Mouse (Mus musculus) midbrain, embryonic 11.5 days (tissue): ENCODE measurements around the gene Kmt2b. TPM values are rescaled to one million over a fixed set of nuclear protein-coding genes. Genes with fewer than 3 reads are reported as not detected.

ENCODE experiments used
- ATAC-seq: fragments of 200-750 bp; cut with Nextera tagmentation; 2 replicates; pipeline ENCODE4 v1.8.0; 2017; ENCODE audit warnings: moderate TSS enrichment, moderate library complexity; ENCODE audit not compliant: low FRiP score
- DNase-seq: peaks from one replicate; pipeline ENCODE4 v3.0.0; 2015; ENCODE audit warnings: low spot score; ENCODE audit errors: missing footprints
- H3K27ac ChIP-seq: fragments of 300-500 bp; sonication (generic); 2 replicates; pipeline ENCODE4 v1.5.1; 2014; ENCODE audit warnings: low read depth, low read length
- H3K27me3 ChIP-seq: fragments of 300-500 bp; sonication (generic); 2 replicates; pipeline ENCODE4 v1.6.1; 2014; ENCODE audit warnings: mild to moderate bottlenecking, low read length, moderate library complexity, mixed read lengths; ENCODE audit not compliant: control insufficient read depth, insufficient read depth
- H3K36me3 ChIP-seq: fragments of 300-500 bp; sonication (generic); 2 replicates; pipeline ENCODE4 v1.6.1; 2014; ENCODE audit warnings: mild to moderate bottlenecking, low read length, moderate library complexity, mixed read lengths; ENCODE audit not compliant: control insufficient read depth, insufficient read depth
- H3K4me1 ChIP-seq: fragments of 300-500 bp; sonication (generic); 2 replicates; pipeline ENCODE4 v1.6.1; 2014; ENCODE audit warnings: low read length; ENCODE audit not compliant: control insufficient read depth, insufficient read depth
- H3K4me2 ChIP-seq: fragments of 300-500 bp; sonication (generic); 2 replicates; pipeline ENCODE4 v1.6.1; 2014; ENCODE audit warnings: mild to moderate bottlenecking, moderate library complexity
- H3K4me3 ChIP-seq: fragments of 300-500 bp; sonication (generic); 2 replicates; pipeline ENCODE4 v1.5.1; 2014; ENCODE audit warnings: low read depth, low read length
- H3K9ac ChIP-seq: fragments of 300-500 bp; sonication (generic); 2 replicates; pipeline ENCODE4 v1.6.1; 2014; ENCODE audit warnings: low read length
- H3K9me3 ChIP-seq: fragments of 300-500 bp; sonication (generic); 2 replicates; pipeline ENCODE4 v1.6.1; 2016; ENCODE audit warnings: low read length; ENCODE audit not compliant: control insufficient read depth
- WGBS: fragments of 180-500 bp; shearing (Covaris S2); extraction: QIAGEN DNeasy Blood & Tissue Kit; methylation state at CpG from one replicate; pipeline ENCODE4 v1.1.7; 2014; 5-methylcytosine and 5-hydroxymethylcytosine counted together
- polyA plus RNA-seq: library from polyadenylated mRNA; unstranded; fragments of >200 nt; fragmentation: Nextera tagmentation; extraction: Ambion mirVana; gene quantifications from 2 replicates; pipeline ENCODE4 v1.2.1, GENCODE M21; 2014

Gene Kmt2b
- polyA plus RNA-seq, 1 experiment from 2014 or later: 10.7 TPM

DNA sequence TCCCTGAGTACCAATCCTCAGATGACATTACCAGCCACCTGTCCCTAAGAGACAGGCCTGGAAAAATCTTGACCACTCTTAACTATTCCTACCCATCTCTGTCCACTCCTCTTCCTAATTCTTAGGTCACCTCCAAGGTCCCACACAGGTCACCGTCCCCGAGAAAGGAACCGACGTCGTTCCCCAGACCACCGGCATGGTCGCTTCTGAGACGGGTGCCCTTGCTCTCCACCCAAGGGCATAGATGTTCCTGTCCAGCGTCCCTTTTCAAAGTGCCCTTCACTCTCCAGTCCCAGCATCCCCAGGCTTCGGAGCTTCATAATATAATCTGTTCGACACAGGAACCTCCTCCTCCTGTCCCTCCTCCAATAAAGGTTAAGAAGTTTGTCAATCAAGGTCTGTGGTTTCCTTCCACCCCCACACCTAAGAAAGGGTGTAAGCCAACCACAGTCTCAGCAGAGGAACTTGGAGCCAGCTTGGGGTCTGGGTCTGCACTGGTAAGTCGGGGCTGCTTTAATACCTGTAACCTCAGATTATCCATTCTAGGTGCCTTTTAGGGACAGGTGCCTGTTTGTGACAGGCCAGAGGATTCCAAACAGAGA, 23.5 kb downstream of the Kmt2b start, which contains the start of gene Igflr1:
Gene Igflr1, plus strand, starts transcription at position 458 of the 602 bp plus-strand sequence.
- Histone ChIP-seq H3K36me3 (peaks cover 23% of the 10 kb centered on the region), H3K4me2 (no peak within 1 kb of the TSS), H3K27ac (no peak within 1 kb of the TSS), H3K4me3 (no peak within 1 kb of the TSS), H3K9me3 (no peaks in the 10 kb centered on the region), H3K27me3 (no peaks in the 10 kb centered on the region), H3K4me1 (peaks cover 8% of the 10 kb centered on the region), H3K9ac (no peak within 1 kb of the TSS)
- WGBS: 95% methylated on average over 12 of the region's 12 CpGs
- DNase-seq (no peak), ATAC-seq (no peak)

DNA sequence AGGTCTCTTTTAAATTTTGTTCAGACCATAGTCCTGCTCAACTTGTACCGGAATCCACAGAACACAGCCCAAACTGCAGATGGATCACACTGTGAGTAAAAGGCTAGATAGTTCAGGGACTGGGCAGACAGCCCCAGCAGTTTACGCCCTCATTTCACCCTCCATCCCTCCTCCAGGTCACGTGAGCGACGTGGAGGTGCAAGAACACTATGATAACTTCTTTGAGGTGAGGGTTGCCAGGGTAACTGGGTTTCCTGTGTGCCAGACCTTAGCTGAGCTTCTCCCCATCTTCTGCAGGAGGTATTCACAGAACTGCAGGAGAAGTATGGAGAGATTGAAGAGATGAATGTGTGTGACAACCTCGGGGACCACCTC, 24.6 kb downstream of the Kmt2b start:
- no peak for DNase-seq
- peak overlapping the region; percentile 89 for H3K9ac ChIP-seq
- H3K36me3 ChIP-seq: peaks cover 12% of the 10 kb centered on the region
- no peaks in the 10 kb centered on the region for H3K9me3 ChIP-seq
- H3K4me2 ChIP-seq: peak overlapping the region; percentile 75
- 26% methylated on average over 6 of the region's 6 CpGs for WGBS
- H3K4me3 ChIP-seq: peak overlapping the region; percentile 87
- H3K27me3 ChIP-seq: no peaks in the 10 kb centered on the region
- no peak; the same call in 1 of the 2 replicates for ATAC-seq
- no peak overlapping the region for H3K27ac ChIP-seq
- peaks cover 13% of the 10 kb centered on the region for H3K4me1 ChIP-seq

DNA sequence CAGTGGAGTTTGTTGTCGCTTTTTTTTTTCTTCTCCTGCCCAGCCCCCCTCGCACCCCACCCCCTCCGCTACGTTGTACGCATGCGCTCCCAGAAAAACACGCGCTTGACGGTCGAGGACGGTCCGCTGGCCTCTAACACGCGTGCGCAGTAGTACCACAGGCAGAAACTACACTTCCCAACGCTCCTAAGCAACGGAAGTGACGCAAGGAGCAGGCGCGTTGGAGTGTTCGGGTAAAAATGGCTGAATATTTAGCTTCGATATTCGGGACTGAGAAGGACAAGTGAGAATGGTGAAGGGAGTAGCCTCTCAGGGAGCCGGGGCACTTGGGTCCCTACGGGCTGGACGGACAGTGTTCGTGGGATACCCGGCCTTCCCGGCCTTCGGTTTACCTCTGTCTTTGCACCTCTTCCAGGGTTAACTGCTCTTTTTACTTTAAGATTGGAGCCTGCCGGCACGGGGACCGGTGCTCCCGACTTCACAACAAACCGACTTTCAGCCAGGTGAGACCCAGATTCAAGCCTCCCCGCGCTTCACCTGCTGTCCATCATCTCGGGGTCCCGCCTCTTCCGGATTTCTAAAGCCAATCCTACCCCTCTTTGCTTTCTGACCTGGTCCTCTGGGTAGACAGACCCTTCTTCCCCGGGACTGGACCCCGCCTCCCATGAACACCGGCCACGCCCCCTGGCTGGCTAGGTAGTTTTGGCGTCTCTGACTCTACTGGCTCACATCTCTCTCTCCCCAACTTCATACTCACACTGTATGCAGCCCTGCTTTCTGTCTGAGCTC, 25.2 kb downstream of the Kmt2b start, which contains the start of the genes U2af1l4, Gm49396 and Psenen:
Gene U2af1l4, plus strand, starts transcription at position 185 of the 789 bp plus-strand sequence.
Gene Gm49396, plus strand, starts transcription at position 228 of the 789 bp plus-strand sequence.
Gene Psenen, minus strand, starts transcription at position 511 of the 789 bp plus-strand sequence.
- H3K4me2 ChIP-seq: peak within 1 kb of the TSS; percentile 75
- H3K27me3 ChIP-seq: no peaks in the 10 kb centered on the region
- H3K27ac ChIP-seq: peak within 1 kb of the TSS; percentile 87
- H3K4me1 ChIP-seq: peaks cover 17% of the 10 kb centered on the region
- H3K9me3 ChIP-seq: no peaks in the 10 kb centered on the region
- peak within 1 kb of the TSS; percentile 87 for H3K4me3 ChIP-seq
- ATAC-seq (peak; percentile 87), DNase-seq (peak; percentile 99)
- peaks cover 7% of the 10 kb centered on the region; the same call in 1 of the 2 replicates for H3K36me3 ChIP-seq
- under 1% methylated on average over 44 of the region's 45 CpGs for WGBS
- H3K9ac ChIP-seq: peak within 1 kb of the TSS; percentile 89

DNA sequence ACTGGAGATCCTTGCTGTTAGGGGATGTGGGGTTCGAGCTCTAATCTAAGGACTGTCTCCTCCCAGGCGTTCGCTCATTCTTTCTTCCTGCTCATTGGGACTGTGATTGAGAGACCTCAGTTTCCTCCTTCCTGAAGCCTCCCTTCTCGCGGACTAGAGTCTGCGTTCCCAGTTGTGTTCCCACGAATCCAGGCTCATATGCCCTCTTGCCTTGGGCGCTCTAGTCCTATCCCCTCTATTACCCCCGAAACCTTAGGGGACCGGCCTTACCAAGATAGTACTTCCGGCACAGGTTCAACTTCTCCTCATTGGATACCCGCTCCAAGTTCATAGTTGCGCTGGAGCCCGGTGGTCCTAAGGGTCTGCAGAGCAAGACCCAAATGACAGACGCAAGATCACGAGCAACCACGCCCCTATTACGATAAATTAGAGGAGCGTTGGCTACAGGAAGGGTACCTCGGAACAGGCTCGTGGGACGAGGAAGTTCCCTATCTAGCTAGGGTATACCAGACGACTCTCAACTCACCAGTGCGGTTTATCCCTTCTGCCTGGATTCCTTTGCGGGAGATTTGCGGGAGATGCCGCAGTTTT, 25.9 kb downstream of the Kmt2b start:
- whole genome bisulfite sequencing: 3% methylated on average over 27 of the region's 27 CpGs
- no peaks in the 10 kb centered on the region for H3K27me3 ChIP-seq
- H3K9me3 ChIP-seq: no peaks in the 10 kb centered on the region
- H3K4me3 ChIP-seq: peak overlapping the region; percentile 87
- H3K9ac ChIP-seq: peak overlapping the region; percentile 71
- H3K36me3 ChIP-seq: peaks cover 7% of the 10 kb centered on the region; the same call in 1 of the 2 replicates
- peak overlapping the region; percentile 75 for H3K4me2 ChIP-seq
- H3K4me1 ChIP-seq: peaks cover 17% of the 10 kb centered on the region
- peak; percentile 3; the same call in 1 of the 2 replicates for ATAC-seq
- H3K27ac ChIP-seq: peak overlapping the region; percentile 14; the same call in 1 of the 2 replicates
- DNase-seq: peak; percentile 87

DNA sequence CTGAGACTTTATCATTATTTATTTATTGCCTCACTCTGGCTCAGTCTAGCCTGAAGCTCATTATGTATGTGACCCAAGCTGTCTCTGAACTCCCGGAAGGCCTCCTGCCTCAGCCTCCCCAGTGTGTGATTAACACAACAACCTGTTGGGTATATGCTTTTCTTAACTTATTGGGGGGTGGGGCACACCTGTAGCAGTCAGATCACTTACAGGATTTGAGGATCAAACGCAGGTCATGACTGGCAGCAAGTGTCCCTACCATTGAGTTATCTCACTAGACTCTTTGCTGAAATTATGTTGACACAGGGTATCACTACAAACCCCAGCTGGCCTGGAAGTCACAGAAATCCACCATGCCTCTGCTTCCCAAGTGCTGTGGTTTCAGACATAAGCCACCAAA, 28.2 kb downstream of the Kmt2b start:
- DNase-seq (no peak), ATAC-seq (no peak)
- WGBS: 70% methylated on average over 2 of the region's 2 CpGs
- peak overlapping the region; percentile 36; the same call in 1 of the 2 replicates for H3K9ac ChIP-seq
- peaks cover 17% of the 10 kb centered on the region for H3K4me1 ChIP-seq
- no peak overlapping the region; the same call in 1 of the 2 replicates for H3K4me2 ChIP-seq
- no peaks in the 10 kb centered on the region for H3K9me3 ChIP-seq
- no peak overlapping the region for H3K27ac ChIP-seq
- H3K4me3 ChIP-seq: no peak overlapping the region
- no peaks in the 10 kb centered on the region for H3K27me3 ChIP-seq
- peaks cover 12% of the 10 kb centered on the region; the same call in 1 of the 2 replicates for H3K36me3 ChIP-seq

DNA sequence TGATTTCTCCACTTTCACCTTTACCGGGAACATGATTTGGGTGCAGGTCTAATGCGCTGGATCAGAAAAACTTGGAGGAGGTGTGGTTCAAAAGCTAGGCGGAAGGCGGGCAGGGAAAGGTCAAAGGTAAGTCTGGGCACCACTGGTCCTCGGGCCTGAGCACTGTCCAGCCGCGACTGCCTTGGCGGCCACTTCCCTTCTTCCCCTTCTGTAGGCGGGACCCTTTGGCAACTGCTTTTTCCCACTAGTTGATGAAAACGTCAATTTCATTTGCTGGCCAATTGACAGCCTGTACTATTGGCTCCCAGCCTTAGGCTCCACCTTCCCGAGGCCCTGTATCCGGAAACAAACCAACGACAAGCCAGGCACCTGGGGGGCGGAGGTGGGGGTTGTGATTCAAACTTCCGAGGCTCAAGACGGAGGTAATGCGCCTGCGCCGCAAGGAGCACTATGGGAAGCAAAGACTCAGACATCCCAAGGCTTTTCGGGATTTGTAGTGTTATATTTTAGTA, 29.0 kb downstream of the Kmt2b start, which contains the start of gene Lin37:
Gene Lin37, minus strand, starts transcription at position 396 of the 512 bp plus-strand sequence.
- DNase-seq: peak; percentile 97
- no peak within 1 kb of the TSS for H3K27ac ChIP-seq
- peak within 1 kb of the TSS; percentile 97 for H3K4me2 ChIP-seq
- peaks cover 17% of the 10 kb centered on the region for H3K4me1 ChIP-seq
- peaks cover 14% of the 10 kb centered on the region; the same call in 1 of the 2 replicates for H3K36me3 ChIP-seq
- peak within 1 kb of the TSS; percentile 49 for H3K4me3 ChIP-seq
- under 1% methylated on average over 20 of the region's 20 CpGs for WGBS
- no peaks in the 10 kb centered on the region for H3K9me3 ChIP-seq
- H3K27me3 ChIP-seq: no peaks in the 10 kb centered on the region
- ATAC-seq: peak; percentile 89
- H3K9ac ChIP-seq: peak within 1 kb of the TSS; percentile 73

DNA sequence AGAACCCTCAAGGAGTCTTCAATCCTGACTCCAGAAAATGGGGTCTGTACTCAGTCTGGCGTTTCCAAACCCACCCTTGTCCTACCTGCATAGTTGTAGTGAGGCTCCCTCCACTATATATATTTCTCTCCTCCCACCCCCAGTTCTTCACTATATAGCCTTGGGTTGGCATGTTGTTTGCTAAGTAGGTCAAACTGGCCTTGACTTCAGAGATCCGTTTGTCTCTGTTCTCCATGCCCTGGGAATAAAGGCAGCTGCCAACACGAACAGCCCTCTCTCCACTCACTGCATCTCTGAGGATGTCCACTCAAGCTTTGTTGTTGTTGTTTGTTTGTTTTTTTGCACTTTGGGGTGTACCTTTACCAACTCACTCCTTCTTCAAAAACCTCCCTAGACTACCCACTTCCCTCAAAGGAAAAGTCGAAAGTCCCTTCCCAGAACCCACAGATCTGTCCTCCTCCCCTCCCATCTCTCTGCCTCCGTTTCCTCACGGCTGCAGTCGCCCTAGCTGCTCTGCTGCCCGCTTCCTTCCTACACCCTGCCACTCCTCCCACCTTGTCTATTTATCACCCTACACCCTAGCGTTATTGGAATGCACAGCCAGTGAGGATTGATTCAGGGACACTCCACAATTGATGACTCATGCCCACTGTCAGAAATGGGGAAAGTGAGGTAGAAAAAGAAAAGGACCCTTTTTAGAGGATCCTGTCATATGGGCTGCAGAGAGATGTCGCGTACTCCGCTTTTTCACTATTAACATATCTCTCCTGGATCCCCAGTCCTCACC, 29.7 kb downstream of the Kmt2b start:
- ATAC-seq (no peak), DNase-seq (no peak)
- Histone ChIP-seq H3K9ac (peak overlapping the region; percentile 73), H3K9me3 (no peaks in the 10 kb centered on the region), H3K36me3 (peaks cover 14% of the 10 kb centered on the region; the same call in 1 of the 2 replicates), H3K27ac (no peak overlapping the region), H3K4me1 (peaks cover 15% of the 10 kb centered on the region), H3K4me2 (peak overlapping the region; percentile 97), H3K4me3 (peak overlapping the region; percentile 49), H3K27me3 (no peaks in the 10 kb centered on the region)
- 19% methylated on average over 12 of the region's 12 CpGs for WGBS

DNA sequence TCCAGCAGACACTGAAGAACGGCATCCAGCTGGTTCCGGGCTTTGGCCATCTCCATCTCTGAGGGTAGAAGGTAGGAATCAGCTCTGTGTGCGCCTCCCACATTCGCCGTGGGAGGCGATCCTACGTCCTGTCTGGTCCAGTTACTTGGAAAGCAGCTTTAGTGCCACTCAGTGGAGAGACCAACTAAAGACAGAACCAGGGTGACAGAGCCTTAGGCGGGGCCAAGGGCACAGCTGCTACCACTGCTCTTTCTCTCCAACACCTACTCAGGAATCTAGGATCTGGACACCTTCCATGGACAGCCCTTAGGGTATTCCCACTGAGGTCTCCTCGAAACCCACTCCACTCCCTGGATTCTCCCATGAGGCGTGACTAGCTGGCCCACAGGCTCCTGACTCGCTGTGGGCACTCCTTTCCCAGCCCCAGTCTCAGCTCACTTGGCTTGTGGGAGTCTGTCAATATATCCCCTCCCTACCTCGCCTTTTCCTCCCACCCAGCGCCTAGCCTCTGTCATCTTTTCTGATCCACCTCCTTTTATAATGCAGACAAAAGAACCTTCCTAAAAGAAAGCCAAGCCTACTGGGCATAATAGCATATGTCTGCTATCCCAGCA, 30.5 kb downstream of the Kmt2b start:
- Histone ChIP-seq H3K9ac (no peak overlapping the region), H3K4me3 (no peak overlapping the region), H3K4me2 (no peak overlapping the region; the same call in 1 of the 2 replicates), H3K27me3 (no peaks in the 10 kb centered on the region), H3K9me3 (no peaks in the 10 kb centered on the region), H3K36me3 (peaks cover 14% of the 10 kb centered on the region; the same call in 1 of the 2 replicates), H3K4me1 (peaks cover 19% of the 10 kb centered on the region), H3K27ac (no peak overlapping the region)
- WGBS: 87% methylated on average over 13 of the region's 13 CpGs
- DNase-seq (no peak), ATAC-seq (no peak)
